Mouse (Mus musculus): ENCODE measurements at regions not wholly inside any gene's neighbourhood (a gene's known extent, or its start where the extent isn't known, plus 50 kb on each side); places are given as distances from the start of the nearest gene placed in this dataset.
"Not testable (repeated sequence)": the region's sequence is repeated elsewhere in the genome, so short reads cannot be mapped to it uniquely, and the experiment has no call there.

DNA sequence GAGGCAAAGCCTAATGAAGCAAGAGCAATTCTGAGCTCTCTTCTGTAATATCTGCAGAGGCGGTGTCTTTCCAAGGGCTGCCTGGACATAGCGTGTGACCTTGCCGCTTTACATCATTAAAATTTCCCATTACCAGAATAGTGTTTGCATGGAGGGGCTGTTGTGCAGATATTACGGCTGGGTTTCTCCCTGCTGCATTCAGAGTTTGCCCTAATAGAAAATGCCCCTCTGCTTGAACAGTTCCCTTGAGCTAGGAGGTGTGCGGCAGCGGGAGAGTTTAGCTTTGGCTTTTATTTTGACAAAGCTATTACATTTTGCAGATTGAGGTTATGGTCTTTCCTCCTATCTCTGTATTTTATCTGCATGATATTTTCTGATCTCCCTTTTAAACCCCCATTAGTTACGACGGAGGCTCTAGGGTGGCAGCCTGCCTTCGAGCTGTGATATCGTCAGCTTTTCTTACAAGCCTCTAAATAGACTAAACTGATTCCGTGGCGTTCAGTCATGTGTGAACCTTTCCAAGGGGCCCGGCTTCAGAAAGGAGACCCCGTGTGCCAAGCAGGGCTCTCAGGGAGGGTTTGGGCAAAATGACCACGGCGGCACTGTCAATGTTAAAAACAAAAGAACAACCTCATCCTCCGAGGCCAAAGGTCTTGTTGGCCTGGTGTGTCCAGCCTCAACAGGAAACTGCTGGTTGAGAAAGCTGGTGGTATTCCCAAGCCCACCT lies 182.2 kb upstream of the Pmfbp1 start:
- DNase-seq (ENCODE audit: low read depth): no peak

DNA sequence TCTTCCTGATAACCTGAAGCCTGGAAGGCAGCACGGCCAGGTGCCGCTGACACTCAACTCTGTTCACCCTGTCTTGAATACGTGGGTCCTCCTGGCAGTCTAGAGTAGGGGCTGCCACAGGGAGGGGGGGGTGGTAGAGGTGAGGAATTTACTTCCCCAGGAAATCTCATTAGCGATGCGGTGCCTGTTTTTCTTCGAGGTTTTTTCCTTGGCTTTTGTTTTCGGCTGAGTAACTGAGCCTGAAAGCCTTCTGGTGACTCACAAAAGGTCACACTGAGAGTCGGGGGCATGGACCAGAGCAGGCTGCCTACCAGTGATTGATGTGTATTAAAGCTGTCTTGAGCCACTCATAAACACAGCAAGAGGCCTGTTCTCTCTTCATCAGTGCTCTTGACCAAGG lies 181.1 kb upstream of the Pmfbp1 start:
- no peak for DNase-seq (ENCODE audit: low read depth)

DNA sequence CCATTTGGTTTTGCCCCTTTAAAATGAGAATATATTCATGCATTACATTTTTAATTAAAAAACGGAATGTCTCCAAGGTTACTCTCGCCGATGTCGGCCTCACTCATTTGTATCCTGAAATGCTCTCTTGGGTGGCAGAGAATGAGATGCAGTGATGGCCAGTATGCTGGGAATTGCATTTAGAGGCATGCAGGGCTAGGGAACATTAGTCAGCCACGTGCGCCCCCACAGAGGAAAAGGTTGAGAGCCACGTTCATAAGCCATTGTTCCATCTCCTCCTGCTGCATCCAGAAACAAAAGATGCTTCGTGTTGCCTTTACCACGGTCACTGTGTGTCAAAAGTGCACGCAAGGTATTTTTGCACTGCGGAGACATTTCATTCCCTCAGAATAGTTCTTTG lies 172.9 kb upstream of the Pmfbp1 start:
- no peak for DNase-seq (ENCODE audit: low read depth)

DNA sequence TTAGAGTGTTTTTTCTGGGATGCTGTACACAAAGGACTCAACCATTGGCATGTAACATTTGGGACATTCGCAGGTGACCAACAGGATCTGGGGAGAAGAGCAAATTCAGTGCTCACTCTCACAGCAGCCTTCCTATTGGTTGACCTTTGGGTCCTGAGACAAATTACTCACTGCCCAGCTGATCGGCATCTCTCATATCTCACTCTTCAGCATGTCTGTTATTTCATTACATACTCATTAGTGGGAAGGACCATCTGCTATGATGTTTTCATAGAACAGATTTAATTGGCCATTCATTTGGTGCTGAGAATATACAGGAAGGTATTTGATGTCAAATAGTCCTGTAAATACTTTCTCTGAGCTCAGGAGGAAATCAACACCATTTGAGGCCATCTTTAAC lies 170.5 kb upstream of the Pmfbp1 start:
- DNase-seq (ENCODE audit: low read depth): no peak

DNA sequence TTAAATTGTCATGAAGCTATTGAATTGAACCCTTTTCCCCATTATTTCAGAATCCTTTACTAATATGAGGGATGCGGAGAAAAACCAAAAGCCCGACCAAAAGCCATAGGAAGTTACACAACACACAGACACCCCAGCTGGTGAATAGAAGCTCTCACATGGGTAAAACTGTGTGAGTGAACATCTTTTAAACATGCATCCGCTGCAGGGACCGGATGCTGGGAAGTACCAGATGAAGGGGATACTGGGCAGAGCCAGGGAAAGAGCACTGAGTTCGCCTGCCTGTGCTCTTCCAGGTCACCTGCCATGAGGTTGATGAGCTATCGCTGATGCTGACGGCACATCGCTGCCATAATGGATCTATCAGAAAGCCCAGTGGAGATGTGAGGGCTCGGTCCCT lies 169.6 kb upstream of the Pmfbp1 start:
- DNase-seq (ENCODE audit: low read depth): no peak

DNA sequence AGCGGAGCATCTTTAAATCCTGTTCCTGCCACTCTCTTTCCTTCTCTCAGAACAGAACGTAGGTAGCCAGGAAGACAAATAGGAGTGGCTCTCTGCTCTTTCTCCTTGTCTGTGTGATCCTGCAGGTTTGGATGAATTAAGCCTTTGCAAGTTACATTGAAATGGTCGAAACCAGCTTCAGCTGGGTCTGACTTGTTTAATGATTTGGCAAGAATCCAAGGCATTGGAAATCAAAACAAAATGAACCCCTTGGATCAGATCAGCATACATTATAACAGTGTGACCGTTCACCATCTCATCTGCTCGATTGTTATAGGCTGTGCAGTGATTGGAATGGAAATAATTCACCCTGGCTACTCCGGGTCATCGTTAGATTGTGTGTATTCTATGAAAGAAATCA lies 157.6 kb upstream of the Pmfbp1 start:
- no peak for DNase-seq (ENCODE audit: low read depth)

DNA sequence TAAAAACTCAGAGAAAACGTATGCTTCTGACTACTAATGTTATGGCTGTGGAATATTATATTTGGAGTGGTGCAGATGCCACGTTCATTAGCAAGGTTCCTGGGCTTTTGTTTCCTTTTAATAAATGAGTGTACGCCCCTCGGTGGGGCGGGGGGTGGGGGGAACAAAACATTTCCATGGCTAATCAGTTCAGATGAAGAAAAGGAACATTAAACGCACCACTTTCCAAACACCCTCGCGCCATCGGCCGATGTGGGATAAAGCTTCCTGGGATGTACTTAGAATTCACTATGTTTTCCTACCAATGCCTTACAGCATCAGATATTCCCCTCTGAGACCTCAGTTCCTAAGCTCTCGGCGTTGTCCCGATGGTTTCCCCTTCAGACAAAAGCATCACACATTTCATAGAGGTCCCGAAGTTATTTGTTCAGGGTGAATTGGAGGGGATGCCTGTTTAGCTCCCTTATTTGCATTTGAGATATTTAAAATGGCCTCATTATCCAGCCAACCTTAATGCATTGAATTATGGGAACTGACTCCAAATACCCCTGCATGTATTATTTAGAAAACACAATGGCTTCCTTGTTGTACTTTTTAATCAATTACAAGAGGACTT lies 155.5 kb upstream of the Pmfbp1 start:
- no peak for DNase-seq (ENCODE audit: low read depth)

DNA sequence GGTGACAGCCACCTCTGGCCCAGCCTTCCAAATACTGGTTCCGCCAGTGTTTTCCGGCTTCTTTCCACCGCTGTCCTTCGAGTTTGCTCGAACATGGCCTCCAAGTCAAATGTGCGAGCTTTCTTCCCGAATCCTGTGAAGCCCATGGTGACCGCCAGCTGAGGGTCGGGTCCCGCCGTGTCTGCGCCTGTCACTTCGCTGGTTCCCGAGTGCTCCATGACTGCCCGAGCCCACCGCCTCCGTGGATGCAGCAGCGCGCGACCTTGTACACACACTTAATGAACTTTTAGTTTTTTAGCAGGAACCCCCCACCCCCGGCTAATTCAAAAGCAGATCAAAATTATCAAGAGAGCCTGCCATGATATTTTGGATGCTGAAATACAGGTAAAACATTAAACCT lies 153.2 kb upstream of the Pmfbp1 start:
- not testable (repeated sequence) for DNase-seq (ENCODE audit: low read depth)

DNA sequence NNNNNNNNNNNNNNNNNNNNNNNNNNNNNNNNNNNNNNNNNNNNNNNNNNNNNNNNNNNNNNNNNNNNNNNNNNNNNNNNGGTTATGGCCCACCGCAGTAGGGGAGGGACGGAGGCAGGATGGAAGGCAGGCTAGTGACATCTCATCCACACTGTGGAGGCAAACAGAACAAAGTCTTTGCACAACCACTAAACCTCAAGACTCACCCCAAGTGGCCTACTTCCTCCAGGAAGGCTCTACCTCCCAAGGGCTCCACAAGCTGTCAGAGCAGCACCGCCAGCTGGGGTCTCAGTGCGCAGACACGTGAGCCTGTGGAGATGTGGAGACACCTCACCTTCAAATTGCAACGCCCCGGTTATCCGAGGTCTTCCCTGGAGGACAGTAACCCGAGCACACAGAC lies 138.7 kb upstream of the Pmfbp1 start:
- no peak for DNase-seq (ENCODE audit: low read depth)

DNA sequence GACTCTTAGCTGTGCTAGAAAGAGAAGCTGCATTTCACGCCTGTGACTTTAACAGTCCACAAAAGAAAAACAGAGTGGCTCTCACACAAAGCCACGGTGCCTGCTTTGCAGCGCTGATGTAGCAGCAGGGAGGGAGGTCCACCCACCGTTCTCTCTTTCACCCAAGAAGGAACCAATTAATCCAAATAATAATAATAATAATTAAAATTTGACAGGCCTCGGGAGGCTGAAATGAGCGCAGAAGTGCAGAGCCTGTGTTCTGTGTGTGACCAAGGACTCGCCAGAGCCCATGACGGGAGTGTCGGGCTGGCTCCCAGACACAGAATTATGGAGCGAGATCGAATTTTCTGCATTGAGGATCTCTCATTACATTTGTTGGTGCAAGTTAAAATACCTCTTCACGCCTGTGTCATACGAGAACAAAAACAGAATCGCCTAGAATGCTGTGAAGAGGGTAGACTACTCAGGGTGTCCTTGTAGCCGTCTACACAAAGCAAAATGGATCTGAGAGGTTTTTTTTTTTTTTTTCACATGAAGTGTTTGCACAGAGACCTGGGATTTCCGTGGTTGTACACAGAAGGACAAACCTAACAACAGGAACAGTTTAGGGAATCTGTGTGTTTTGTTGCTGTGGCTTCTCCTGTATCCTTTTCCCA lies 134.3 kb upstream of the Pmfbp1 start:
- no peak for DNase-seq (ENCODE audit: low read depth)

DNA sequence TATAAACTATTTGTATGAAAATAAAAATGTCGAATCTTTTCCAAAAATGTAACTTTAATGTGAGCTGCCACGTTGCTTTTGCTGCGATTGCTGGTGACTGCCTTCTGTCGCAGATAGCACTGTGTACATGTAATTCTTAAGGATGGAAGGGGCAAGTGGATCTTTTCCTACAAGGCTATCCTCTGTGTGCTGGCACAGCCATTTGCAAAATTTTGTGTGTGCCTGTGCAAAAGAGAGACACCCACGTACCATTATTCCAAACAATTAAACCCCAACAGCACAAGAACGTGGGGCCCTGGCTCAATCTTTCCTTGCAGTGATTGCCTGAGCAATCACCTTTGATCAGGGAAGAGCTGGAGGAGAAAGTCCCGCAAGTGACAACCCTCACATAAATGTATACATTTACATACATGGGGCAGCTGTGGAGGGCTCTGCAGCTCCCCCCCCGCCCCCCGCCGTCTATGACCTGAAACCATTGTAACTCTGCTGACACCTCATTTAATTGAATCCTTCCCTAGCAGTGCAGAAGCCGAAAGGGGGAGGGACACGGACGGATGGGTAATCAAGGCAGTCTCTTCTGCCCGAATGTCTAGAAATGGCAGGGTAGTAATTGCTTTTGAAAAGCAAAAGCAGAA lies 133.6 kb upstream of the Pmfbp1 start:
- no peak for DNase-seq (ENCODE audit: low read depth)

DNA sequence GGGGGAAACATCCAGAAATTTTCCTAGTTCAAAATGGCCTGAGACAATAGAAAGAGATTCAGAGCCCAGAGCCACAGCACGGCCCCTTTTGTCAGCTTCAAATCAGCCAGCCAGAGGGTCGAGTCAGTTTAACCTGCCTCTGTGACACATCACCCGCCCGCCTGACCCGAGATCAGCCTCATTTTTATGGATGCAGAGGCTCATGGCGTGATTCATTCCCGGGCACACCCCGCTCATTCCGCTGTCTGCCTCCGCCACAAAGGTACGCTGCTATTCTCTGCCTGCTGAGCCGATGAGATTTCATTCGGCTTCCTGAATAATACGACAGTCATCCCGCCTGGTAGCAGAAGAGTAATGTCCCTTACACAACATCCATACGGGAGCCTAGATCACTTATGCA lies 132.9 kb upstream of the Pmfbp1 start:
- DNase-seq (ENCODE audit: low read depth): no peak

DNA sequence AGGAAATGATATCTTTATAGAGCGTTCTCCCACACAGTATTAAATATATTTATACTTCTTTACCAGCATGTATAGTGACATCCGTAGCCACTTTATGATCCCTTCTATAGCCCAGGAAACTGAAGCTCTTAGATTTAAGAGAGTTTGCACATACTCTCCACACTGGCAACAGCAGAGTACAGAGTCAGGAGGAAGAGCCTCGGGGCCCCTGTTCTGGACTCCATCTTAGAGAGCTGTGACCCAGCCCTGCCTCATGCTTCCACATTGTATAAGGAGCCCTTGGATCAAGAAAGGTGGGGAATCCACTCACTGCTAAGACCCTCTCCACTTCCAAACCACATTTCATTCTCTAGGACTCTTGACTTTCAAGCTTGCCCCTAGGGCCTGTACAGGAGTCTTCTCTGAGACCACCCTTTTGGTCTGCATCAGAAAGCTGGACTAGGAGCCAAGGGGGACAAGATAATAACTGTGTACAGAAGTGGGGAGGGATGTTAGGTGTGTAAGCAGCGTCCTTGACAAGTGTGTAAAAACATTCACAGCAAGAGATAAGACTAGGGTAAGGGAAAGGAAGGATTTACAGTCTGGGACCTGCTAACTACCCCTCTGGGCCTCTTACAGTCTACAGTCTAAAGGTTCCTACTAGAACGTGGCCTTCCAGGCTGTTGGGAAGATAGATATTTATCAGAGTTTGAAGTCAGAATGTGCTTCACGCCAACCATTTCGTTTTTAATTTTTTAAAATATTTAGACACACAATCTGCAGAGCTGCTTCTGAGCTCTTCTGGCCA lies 132.1 kb upstream of the Pmfbp1 start:
- no peak for DNase-seq (ENCODE audit: low read depth)

DNA sequence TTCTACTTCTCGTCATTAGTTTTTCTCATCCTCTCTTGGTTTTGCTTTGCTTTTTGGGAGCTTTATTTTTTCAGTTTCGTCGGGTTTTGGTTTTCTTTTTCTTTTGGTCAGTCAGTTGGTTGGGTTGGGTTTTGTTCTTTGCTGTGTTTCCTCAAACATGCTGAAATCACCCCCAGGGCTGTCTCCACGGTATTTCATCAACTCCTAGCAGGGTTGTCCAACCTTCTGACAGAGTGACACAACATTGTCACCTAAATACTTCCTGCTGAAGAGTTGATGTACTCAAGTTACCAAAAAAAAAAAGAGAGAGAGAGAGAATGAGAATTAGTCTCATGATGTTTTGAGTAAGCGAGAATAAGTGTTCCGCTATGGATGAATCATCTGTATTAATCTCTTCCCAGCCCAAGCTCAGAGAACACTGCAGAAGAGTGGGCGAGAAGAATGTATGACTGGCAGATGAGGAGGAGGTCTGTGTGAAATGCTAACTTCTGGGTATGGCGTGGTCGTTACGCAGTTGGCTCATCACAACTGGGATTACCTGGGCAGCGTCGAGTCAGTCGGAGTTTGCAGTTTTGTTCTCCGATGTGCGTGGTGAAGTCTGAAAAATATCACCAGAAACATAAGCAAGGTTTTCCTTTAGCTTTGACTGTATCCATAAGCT lies 130.5 kb upstream of the Pmfbp1 start:
- no peak for DNase-seq (ENCODE audit: low read depth)

DNA sequence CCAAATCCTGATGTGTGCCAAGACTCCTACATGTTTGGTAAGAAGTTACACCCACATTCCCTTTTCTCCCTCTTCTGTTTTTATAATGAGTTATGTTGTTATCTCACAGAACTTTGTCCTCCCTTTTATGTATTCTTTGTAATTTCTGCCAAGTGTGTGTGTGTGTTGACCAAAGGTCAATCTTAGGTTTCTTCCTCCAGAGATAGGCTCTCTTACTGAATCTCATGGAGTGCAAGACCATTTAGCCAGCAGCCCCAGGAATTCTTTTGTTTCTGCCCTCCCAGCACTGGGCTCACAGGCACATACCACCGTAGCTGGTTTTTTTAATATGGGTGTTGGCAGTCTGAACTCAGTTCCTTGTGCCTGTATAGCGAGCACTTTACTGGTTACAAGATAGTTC lies 119.8 kb upstream of the Pmfbp1 start:
- DNase-seq (ENCODE audit: low read depth): no peak

DNA sequence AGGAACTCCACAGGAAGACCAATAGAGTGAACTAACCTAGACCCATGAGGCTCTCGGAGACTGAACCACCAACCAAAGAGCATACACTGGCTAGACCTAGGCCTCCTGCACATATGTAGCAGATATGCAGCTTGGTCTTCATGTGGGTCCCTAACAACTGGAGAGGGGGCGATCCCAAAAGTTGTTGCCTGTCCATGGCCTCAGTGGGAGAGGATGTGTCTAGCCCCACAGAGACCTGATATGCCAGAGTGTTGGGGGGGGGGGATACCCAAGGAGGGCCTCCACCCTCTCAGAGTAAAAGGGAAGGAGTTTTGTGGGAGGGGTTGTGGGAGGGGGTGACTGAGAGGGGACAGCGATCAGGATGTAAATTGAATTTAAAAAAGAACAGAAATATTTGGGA lies 108.9 kb upstream of the Pmfbp1 start:
- no peak for DNase-seq (ENCODE audit: low read depth)

DNA sequence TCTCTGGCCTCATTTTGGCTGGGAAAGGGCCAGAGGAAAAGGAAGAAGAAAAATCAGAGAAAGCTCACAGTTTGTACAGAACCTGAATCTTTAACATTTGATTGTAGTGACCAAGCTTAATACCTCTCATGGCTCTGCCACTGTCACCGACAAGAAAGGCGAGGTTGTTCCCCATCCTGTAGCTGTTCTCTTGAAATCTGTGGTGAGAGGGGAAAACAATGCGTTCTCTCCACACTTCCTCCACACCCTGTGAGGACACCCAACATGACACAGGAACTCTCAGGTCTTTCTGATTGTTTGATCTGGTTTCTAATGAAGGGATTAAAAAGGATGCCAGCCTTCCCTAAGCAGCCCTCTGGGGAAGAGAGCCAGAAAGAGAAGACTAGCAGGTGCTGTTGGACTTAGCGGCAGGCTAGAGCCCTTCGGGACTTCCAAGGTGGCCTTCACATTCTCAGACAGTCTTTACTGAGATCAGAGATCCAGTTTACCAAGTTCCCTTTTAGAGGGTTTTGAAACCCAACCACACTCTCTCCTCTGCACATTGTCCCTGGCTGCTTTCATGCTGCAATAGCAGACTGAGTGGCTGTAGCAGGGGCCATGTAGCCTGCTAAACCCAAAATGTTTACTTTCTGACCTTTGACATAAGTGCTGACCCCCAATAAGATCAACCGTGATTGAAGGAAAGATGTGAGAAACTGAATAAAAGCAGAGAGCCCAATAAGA lies 98.5 kb upstream of the Pmfbp1 start:
- no peak for DNase-seq (ENCODE audit: low read depth)

DNA sequence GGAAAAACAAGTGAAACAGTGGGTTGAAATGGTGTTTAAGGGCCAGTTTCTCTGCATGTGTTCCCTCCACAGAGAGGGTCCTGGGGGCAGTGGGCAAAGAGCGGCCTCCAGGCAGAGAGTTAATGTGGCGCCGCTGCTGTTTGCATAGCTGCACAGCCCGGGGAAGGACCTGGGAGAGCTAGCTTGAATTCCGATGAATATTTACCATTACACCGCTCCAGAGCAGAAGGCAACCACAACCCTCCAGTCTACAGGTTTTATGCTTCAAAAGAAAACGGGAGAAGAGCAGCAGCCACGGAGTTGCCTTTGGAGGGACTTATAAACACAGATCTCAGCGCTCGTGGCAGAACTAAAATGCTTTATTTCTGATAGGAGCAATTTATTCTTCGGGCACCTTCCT lies 94.2 kb upstream of the Pmfbp1 start:
- DNase-seq (ENCODE audit: low read depth): no peak

DNA sequence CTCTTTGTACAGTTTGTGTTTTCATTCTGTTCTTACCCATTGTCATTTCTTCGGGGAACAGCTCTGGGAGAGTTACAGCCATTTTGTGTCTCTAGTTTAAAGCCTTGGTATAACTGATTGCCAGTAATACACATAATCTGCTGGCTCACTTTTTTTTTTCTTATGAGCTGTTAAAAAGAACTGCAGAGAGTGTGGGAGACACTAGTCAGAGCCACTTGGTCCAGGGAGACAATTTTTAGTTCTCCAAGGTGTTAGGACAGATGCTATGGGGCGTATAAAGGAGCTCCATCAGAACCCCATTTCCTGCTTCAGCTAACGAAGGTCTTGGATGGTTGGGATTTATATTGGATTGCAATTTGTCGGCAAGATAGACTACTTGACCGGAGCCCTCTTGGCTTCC lies 93.6 kb upstream of the Pmfbp1 start:
- no peak for DNase-seq (ENCODE audit: low read depth)

DNA sequence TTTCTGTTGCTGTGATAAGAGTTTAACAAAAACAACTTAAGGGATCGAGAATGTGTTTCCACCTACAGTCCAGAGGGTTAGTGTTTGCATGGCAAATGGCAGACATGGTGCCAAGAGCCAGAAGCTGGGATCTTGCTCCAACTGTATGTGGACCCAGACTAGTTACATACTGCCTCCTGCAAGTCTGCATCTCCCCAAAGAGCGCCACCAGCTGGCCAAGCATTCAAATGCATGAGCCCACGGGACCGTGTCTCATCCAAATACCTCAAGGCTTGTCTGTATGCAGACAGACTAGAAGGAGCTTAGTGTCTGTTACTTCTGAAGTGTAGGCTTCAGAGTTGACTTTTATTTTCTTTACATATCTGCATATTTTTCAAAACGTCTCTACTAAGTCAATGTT lies 85.9 kb upstream of the Pmfbp1 start:
- no peak for DNase-seq (ENCODE audit: low read depth)

DNA sequence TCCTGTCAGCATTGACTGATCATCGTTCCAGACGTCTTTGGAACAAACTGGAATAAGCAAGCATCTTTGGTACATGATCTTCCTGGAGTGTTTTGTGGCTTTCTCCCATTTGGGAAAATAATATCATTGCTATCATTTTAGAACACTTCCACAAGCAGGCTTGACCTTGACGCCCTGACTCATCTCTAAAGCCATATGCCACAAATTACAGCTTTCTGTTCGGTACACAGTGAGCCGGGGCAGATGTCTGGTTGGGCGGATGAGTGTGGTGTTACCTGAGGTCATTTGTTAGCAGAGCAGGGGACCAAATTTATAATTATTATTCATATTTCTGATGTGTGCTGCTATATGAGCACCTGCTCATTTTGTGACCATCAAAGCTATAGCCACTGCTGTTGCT lies 83.3 kb upstream of the Pmfbp1 start:
- DNase-seq (ENCODE audit: low read depth): no peak

Measured in c-Kit-positive CD71-positive TER-119-negative erythroid progenitor cells, embryonic 14.5 days (primary cell).